In genomic region chr5:145349697-145350096, GRCm38 (mm10) we compare ENCODE assay signal across 32 mouse cellular contexts. TPM values are rescaled to one million over a fixed set of nuclear protein-coding genes. Genes with fewer than 3 reads are reported as not detected.
DNase-seq lines count a peak whose midpoint lies in the region; ATAC-seq and TF ChIP-seq lines count a peak whose summit lies in the region.
"Had no signal": no experiment of that assay in that cellular context is flagged by ENCODE, and none has a peak within 500 bp of the region (broad histone marks: within the 10 kb centered on the region; RNA-seq: fewer than 3 reads in every experiment).

No protein-coding gene starts in this region.

- no peaks in the 10 kb centered on the region for H3K36me3 ChIP-seq in liver, postnatal 0 days (replicated peaks; ENCODE audit: insufficient read depth, low read length)
- no peaks in the 10 kb centered on the region for H3K36me3 ChIP-seq in liver, embryonic 11.5 days (ENCODE audit: control insufficient read depth, insufficient read depth, low read length)
- H3K36me3 ChIP-seq in forebrain, postnatal 0 days (ENCODE audit: insufficient read depth) = no peaks in the 10 kb centered on the region
- H3K36me3 ChIP-seq: embryonic facial prominence, embryonic 13.5 days; embryonic facial prominence, embryonic 15.5 days; forebrain, embryonic 15.5 days; G1E had no signal

- intact Hi-C loops in heart, postnatal 25 days (cut with DNase I) = no loop called here

- TF ChIP-seq EP300 in liver, postnatal 0 days (IDR thresholded peaks at IDR 0.05; ENCODE audit: low read depth) = no peak

- no peak overlapping the region for H3K9ac ChIP-seq in liver, postnatal 0 days (replicated peaks)
- H3K9ac ChIP-seq in liver, embryonic 11.5 days (ENCODE audit: low read depth, low read length) = no peak overlapping the region
- no peak overlapping the region for H3K9ac ChIP-seq in forebrain, postnatal 0 days
- H3K9ac ChIP-seq: embryonic facial prominence, embryonic 13.5 days; embryonic facial prominence, embryonic 15.5 days; forebrain, embryonic 13.5 days; forebrain, embryonic 15.5 days had no signal

- H3K9me3 ChIP-seq in liver, postnatal 0 days (ENCODE audit: low read length) = no peaks in the 10 kb centered on the region; the same call in 1 of the 2 replicates
- H3K9me3 ChIP-seq in liver, embryonic 11.5 days (ENCODE audit: control insufficient read depth, low read length) = no peaks in the 10 kb centered on the region; the same call in none of the 2 replicates
- H3K9me3 ChIP-seq in forebrain, postnatal 0 days (ENCODE audit: low read length) = no peaks in the 10 kb centered on the region
- H3K9me3 ChIP-seq: embryonic facial prominence, embryonic 13.5 days; embryonic facial prominence, embryonic 15.5 days; G1E had no signal

- no peaks in the 10 kb centered on the region for H3K27me3 ChIP-seq in liver, postnatal 0 days (ENCODE audit: insufficient read depth, low read length)
- H3K27me3 ChIP-seq in liver, embryonic 11.5 days (replicated peaks; ENCODE audit: control insufficient read depth, insufficient read depth, low read length) = no peaks in the 10 kb centered on the region
- no peaks in the 10 kb centered on the region for H3K27me3 ChIP-seq in forebrain, postnatal 0 days (ENCODE audit: insufficient read depth, low read length)
- H3K27me3 ChIP-seq: embryonic facial prominence, embryonic 13.5 days; embryonic facial prominence, embryonic 15.5 days; forebrain, embryonic 13.5 days; forebrain, embryonic 15.5 days had no signal

- no peak for TF ChIP-seq CTCF in liver, postnatal 0 days (IDR thresholded peaks at IDR 0.05; ENCODE audit: low read depth)
- TF ChIP-seq CTCF in forebrain, postnatal 0 days (IDR thresholded peaks at IDR 0.05; ENCODE audit: low read depth) = no peak

- peak; percentile 11; the same call in 1 of the 2 replicates for ATAC-seq in liver, postnatal 0 days
- no peak for ATAC-seq in liver, embryonic 11.5 days (replicated peaks; ENCODE audit: low FRiP score)
- no peak for ATAC-seq in forebrain, postnatal 0 days
- ATAC-seq: activated CD4-positive, CD25-positive, alpha-beta regulatory T cell, adult 4 months; CD4-positive, CD25-positive, alpha-beta regulatory T cell, adult 4 months; forebrain, embryonic 13.5 days; forebrain, embryonic 15.5 days; Patski had no signal

- H3K27ac ChIP-seq in liver, postnatal 0 days (ENCODE audit: low read depth) = no peak overlapping the region
- H3K27ac ChIP-seq in liver, embryonic 11.5 days (ENCODE audit: low read depth, low read length) = no peak overlapping the region
- no peak overlapping the region for H3K27ac ChIP-seq in forebrain, postnatal 0 days (ENCODE audit: low read depth, low read length)
- H3K27ac ChIP-seq: embryonic facial prominence, embryonic 13.5 days; embryonic facial prominence, embryonic 15.5 days; forebrain, embryonic 13.5 days; forebrain, embryonic 15.5 days had no signal

- no peaks in the 10 kb centered on the region for H3K4me1 ChIP-seq in liver, postnatal 0 days (ENCODE audit: insufficient read depth)
- no peaks in the 10 kb centered on the region for H3K4me1 ChIP-seq in liver, embryonic 11.5 days (replicated peaks; ENCODE audit: control insufficient read depth, insufficient read depth, low read length)
- H3K4me1 ChIP-seq in forebrain, postnatal 0 days (ENCODE audit: insufficient read depth) = no peaks in the 10 kb centered on the region
- H3K4me1 ChIP-seq: embryonic facial prominence, embryonic 13.5 days; embryonic facial prominence, embryonic 15.5 days; forebrain, embryonic 13.5 days; forebrain, embryonic 15.5 days had no signal

- DNase-seq in heart, adult 11 months = peak; percentile 14
- no peak for DNase-seq in heart, postnatal 25 days (ENCODE audit: low spot score)
- no peak for DNase-seq in liver, postnatal 0 days
- DNase-seq in liver, embryonic 11.5 days (ENCODE audit: low spot score) = no peak
- DNase-seq in fat pad, adult 2 months (ENCODE audit: extremely low read depth, low read depth, low spot score) = peak; percentile 33
- DNase-seq in forebrain, postnatal 0 days = no peak
- no peak for DNase-seq in natural killer cell, adult 2 months (ENCODE audit: low spot score in 2 of 2)
- DNase-seq: adrenal gland, adult 8-10 months; adrenal gland, postnatal 14 days; adrenal gland, postnatal 36 days; cerebellum, adult 11 months; cerebellum, adult 18-20 months; cerebellum, adult 8-10 months; cerebellum, adult 9-11 months; cerebellum, postnatal 14 days; cerebellum, postnatal 36 days; embryo, embryonic 11 days had no signal

- H3K4me3 ChIP-seq in liver, postnatal 0 days (ENCODE audit: low read depth, low read length) = no peak overlapping the region
- H3K4me3 ChIP-seq in liver, embryonic 11.5 days (ENCODE audit: low read depth, low read length) = no peak overlapping the region
- H3K4me3 ChIP-seq in forebrain, postnatal 0 days (ENCODE audit: low read depth, low read length) = no peak overlapping the region
- H3K4me3 ChIP-seq: embryonic facial prominence, embryonic 13.5 days; embryonic facial prominence, embryonic 15.5 days; erythroblast, embryonic 14.5 days; forebrain, embryonic 13.5 days; forebrain, embryonic 15.5 days had no signal

- H3K4me2 ChIP-seq in liver, postnatal 0 days (ENCODE audit: low read depth, low read length) = no peak overlapping the region
- H3K4me2 ChIP-seq in liver, embryonic 11.5 days = no peak overlapping the region
- no peak overlapping the region for H3K4me2 ChIP-seq in forebrain, postnatal 0 days (ENCODE audit: low read depth)
- H3K4me2 ChIP-seq: embryonic facial prominence, embryonic 13.5 days; embryonic facial prominence, embryonic 15.5 days; forebrain, embryonic 13.5 days; forebrain, embryonic 15.5 days had no signal

RNA-seq across cellular contexts. Expression of gene Cyp3a57, which starts 4.6 kb away (rescaled TPM):
- total RNA-seq in heart, postnatal 25 days (2021) = not detected
- polyA plus RNA-seq in liver, postnatal 0 days (2015; fragmentation: Nextera tagmentation; extraction: Ambion mirVana) = 1.0 and 1.2 TPM in 2 replicates
- polyA plus RNA-seq in liver, embryonic 11.5 days (2014; fragmentation: Nextera tagmentation; extraction: Ambion mirVana) = not detected in 2 replicates
- not detected in 2 replicates for total RNA-seq in forebrain, postnatal 0 days (2014; rRNA removed)
- not detected in 2 replicates for polyA plus RNA-seq in forebrain, postnatal 0 days (2015; fragmentation: Nextera tagmentation; extraction: Ambion mirVana)
- total RNA-seq: adrenal gland, adult 18-20 months; adrenal gland, postnatal 14 days; adrenal gland, postnatal 36 days; CH12.LX; common myeloid progenitor, adult 5-6 weeks; G1E had no signal
- polyA plus RNA-seq: activated CD4-positive, CD25-positive, alpha-beta regulatory T cell, adult 4 months; brain, embryonic 14.5 days; CD4-positive, CD25-positive, alpha-beta regulatory T cell, adult 4 months; embryonic facial prominence, embryonic 11.5 days; embryonic facial prominence, embryonic 13.5 days; embryonic facial prominence, embryonic 15.5 days; erythroblast, embryonic 14.5 days; forebrain, embryonic 11.5 days; forebrain, embryonic 13.5 days; forebrain, embryonic 15.5 days; G1E; Patski had no signal

Comparison
In these comparisons a context has a peak if more than half of its experiments do, and no peak if none do; other contexts are left out.
1. DNase-seq: peak in heart, adult 11 months (single experiment) and fat pad, adult 2 months (single experiment); none in heart, postnatal 25 days (single experiment), liver, postnatal 0 days (single experiment), liver, embryonic 11.5 days (single experiment), forebrain, postnatal 0 days (single experiment) and natural killer cell, adult 2 months (0 of 2).